Mouse (Mus musculus) MN1 (cell line): Measurements from ENCODE around the gene Gm6176.
"Not testable (repeated sequence)": the region's sequence is repeated elsewhere in the genome, so short reads cannot be mapped to it uniquely, and the experiment has no call there.

ENCODE experiments used
- DNase-seq: peaks from one replicate; pipeline ENCODE4 v3.0.0-alpha.2; 2016; ENCODE audit warnings: low spot score

The Gm6176 gene

GRCm38 (mm10) chr7:22056205-22056604 lies at the start of gene Gm6176:
TSS of gene Gm6176 (minus strand) at chr7:22056305.
- not testable (repeated sequence) for DNase-seq

DNA sequence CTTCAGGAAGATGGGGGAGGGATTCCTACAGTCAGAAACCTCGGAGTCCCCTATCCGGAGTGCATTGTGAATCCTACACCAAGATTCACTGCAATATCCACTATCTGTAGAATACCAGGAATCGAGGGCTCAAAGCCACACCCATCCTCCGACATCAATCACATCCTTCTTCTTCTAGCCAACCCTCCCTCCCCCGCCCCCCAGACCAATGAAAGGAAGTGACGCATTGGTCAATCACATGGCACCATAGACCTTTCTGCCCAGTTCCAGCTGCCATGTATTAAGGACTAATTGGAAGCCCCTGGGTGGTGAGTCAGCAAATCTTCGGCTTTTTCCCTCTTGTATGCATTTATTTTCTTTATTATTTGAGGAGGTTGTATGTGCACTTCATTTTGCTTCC lies 12.7 kb upstream of the Gm6176 start, which contains the start of gene Vmn1r139:
Vmn1r139 (plus strand) TSS at position 301 of the 400 bp plus-strand sequence.
- DNase-seq, result not testable (repeated sequence)

- not testable (repeated sequence) for DNase-seq
Observed at GRCm38 (mm10) chr7:22028797-22029196, 27.3 kb downstream of the Gm6176 start, which contains the start of gene Vmn1r138. TSS of gene Vmn1r138 (minus strand) at chr7:22028897.
